Mouse (Mus musculus) liver, postnatal 0 days (tissue): ENCODE results near the gene Olfm1. TPM values are rescaled to one million over a fixed set of nuclear protein-coding genes. Genes with fewer than 3 reads are reported as not detected.

Source experiments
- ATAC-seq: fragments of 200-750 bp; cut with Nextera tagmentation; 2 replicates; pipeline ENCODE4 v1.8.0; 2017; ENCODE audit warnings: mild to moderate bottlenecking, moderate library complexity
- DNase-seq: peaks from one replicate; pipeline ENCODE4 v3.0.0-alpha.2; 2016
- H3K27ac ChIP-seq: fragments of 300-500 bp; sonication (generic); 2 replicates; pipeline ENCODE4 v1.5.1; 2014; ENCODE audit warnings: antibody characterized with exemption, moderate library complexity, mild to moderate bottlenecking, low read depth
- H3K27me3 ChIP-seq: fragments of 300-500 bp; sonication (generic); 2 replicates; pipeline ENCODE4 v1.6.1; 2014; ENCODE audit warnings: low read length, control low read depth, mixed read lengths; ENCODE audit not compliant: insufficient read depth
- H3K36me3 ChIP-seq: fragments of 300-500 bp; sonication (generic); replicated peaks from 2 replicates; pipeline ENCODE4 v1.6.1; 2014; ENCODE audit warnings: mild to moderate bottlenecking, control low read depth, low read length, moderate library complexity, mixed read lengths; ENCODE audit not compliant: insufficient read depth
- H3K4me1 ChIP-seq: fragments of 300-500 bp; sonication (generic); 2 replicates; pipeline ENCODE4 v1.6.1; 2014; ENCODE audit warnings: antibody characterized with exemption, mild to moderate bottlenecking, control low read depth; ENCODE audit not compliant: insufficient read depth
- H3K4me2 ChIP-seq: fragments of 300-500 bp; sonication (generic); 2 replicates; pipeline ENCODE4 v1.6.1; 2014; ENCODE audit warnings: low read depth, mild to moderate bottlenecking, low read length, moderate library complexity, mixed read lengths
- H3K4me3 ChIP-seq: fragments of 300-500 bp; sonication (generic); 2 replicates; pipeline ENCODE4 v1.5.1; 2014; ENCODE audit warnings: low read depth, low read length
- H3K9ac ChIP-seq: fragments of 300-500 bp; sonication (generic); replicated peaks from 2 replicates; pipeline ENCODE4 v1.6.1; 2014; ENCODE audit warnings: mild to moderate bottlenecking, moderate library complexity
- H3K9me3 ChIP-seq: fragments of 300-500 bp; sonication (generic); 2 replicates; pipeline ENCODE4 v1.6.1; 2016; ENCODE audit warnings: mild to moderate bottlenecking, control low read depth, low read length, mixed read lengths
- CTCF ChIP-seq: sonication (generic); IDR thresholded peaks from 2 replicates; pipeline ENCODE4 v1.5.1; 2016; ENCODE audit warnings: antibody characterized with exemption, low read depth
- EP300 ChIP-seq: IDR thresholded peaks from 2 replicates; pipeline ENCODE4 v1.6.1; 2016; ENCODE audit warnings: antibody characterized with exemption, low read depth, mild to moderate bottlenecking
- WGBS: fragments of 180-500 bp; shearing (Covaris S2); extraction: QIAGEN DNeasy Blood & Tissue Kit; methylation state at CpG from one replicate; pipeline ENCODE4 v1.1.7; 2014; ENCODE audit not compliant: insufficient replicate concordance; 5-methylcytosine and 5-hydroxymethylcytosine counted together
- polyA plus RNA-seq: library from polyadenylated mRNA; unstranded; fragments of >200 nt; fragmentation: Nextera tagmentation; extraction: Ambion mirVana; gene quantifications from 2 replicates; pipeline ENCODE4 v1.2.1, GENCODE M21; 2015

Olfm1 gene
- polyA plus RNA-seq, 1 experiment from 2014 or later, result 2.4 TPM

- Histone ChIP-seq H3K36me3 (no peaks in the 10 kb centered on the region), H3K27ac (no peak overlapping the region), H3K27me3 (no peaks in the 10 kb centered on the region), H3K4me1 (no peaks in the 10 kb centered on the region), H3K4me3 (no peak overlapping the region), H3K9me3 (no peaks in the 10 kb centered on the region), H3K4me2 (no peak overlapping the region), H3K9ac (no peak overlapping the region)
- WGBS, result 44% methylated on average over 2 of the region's 2 CpGs
- no peak for ATAC-seq
- no peak for DNase-seq
- TF ChIP-seq CTCF (no peak; the same call in 1 of the 2 replicates), EP300 (no peak)
Observed at GRCm38 (mm10) chr2:28221803-28222202, 29.0 kb downstream of the Olfm1 start.

- WGBS, result 54% methylated on average over 5 of the region's 5 CpGs
- H3K27me3 ChIP-seq, result no peaks in the 10 kb centered on the region
- ATAC-seq, result no peak
Observed at GRCm38 (mm10) chr2:28224819-28225218, 32.0 kb downstream of the Olfm1 start.

GRCm38 (mm10) chr2:28225906-28226305 lies 33.1 kb downstream of the Olfm1 start:
- no peaks in the 10 kb centered on the region for H3K36me3 ChIP-seq
- H3K9ac ChIP-seq, result no peak overlapping the region
- no peak overlapping the region for H3K4me3 ChIP-seq
- H3K4me2 ChIP-seq, result no peak overlapping the region
- H3K9me3 ChIP-seq, result no peaks in the 10 kb centered on the region
- no peaks in the 10 kb centered on the region for H3K4me1 ChIP-seq
- no peaks in the 10 kb centered on the region for H3K27me3 ChIP-seq
- WGBS, result 65% methylated on average over 3 of the region's 3 CpGs
- TF ChIP-seq CTCF (no peak), EP300 (no peak)
- no peak overlapping the region for H3K27ac ChIP-seq
- ATAC-seq (no peak), DNase-seq (no peak)

More at GRCm38 (mm10) chr2:28224819-28225218, 32.0 kb downstream of the Olfm1 start:
- no peak overlapping the region for H3K4me3 ChIP-seq
- H3K36me3 ChIP-seq, result no peaks in the 10 kb centered on the region
- no peaks in the 10 kb centered on the region for H3K9me3 ChIP-seq
- no peak overlapping the region for H3K27ac ChIP-seq
- DNase-seq, result no peak
- H3K9ac ChIP-seq, result no peak overlapping the region
- no peaks in the 10 kb centered on the region for H3K4me1 ChIP-seq
- TF ChIP-seq EP300 (no peak), CTCF (no peak)
- no peak overlapping the region for H3K4me2 ChIP-seq

GRCm38 (mm10) chr2:28226971-28227370 lies 34.2 kb downstream of the Olfm1 start:
- no peak overlapping the region for H3K4me2 ChIP-seq
- H3K9me3 ChIP-seq, result no peaks in the 10 kb centered on the region
- DNase-seq (no peak), ATAC-seq (no peak)
- H3K4me1 ChIP-seq, result no peaks in the 10 kb centered on the region
- no peak overlapping the region for H3K27ac ChIP-seq
- no peak overlapping the region for H3K9ac ChIP-seq
- H3K27me3 ChIP-seq, result no peaks in the 10 kb centered on the region
- H3K36me3 ChIP-seq, result no peaks in the 10 kb centered on the region
- H3K4me3 ChIP-seq, result no peak overlapping the region
- WGBS, result 73% methylated on average over 5 of the region's 5 CpGs
- no peak for TF ChIP-seq CTCF
- TF ChIP-seq EP300, result no peak

- Histone ChIP-seq H3K27me3 (no peaks in the 10 kb centered on the region), H3K9ac (no peak overlapping the region), H3K4me3 (no peak overlapping the region), H3K27ac (no peak overlapping the region), H3K36me3 (no peaks in the 10 kb centered on the region), H3K9me3 (no peaks in the 10 kb centered on the region), H3K4me2 (no peak overlapping the region), H3K4me1 (no peaks in the 10 kb centered on the region)
- TF ChIP-seq CTCF, result no peak
- TF ChIP-seq EP300, result no peak
- ATAC-seq (no peak), DNase-seq (no peak)
- WGBS, result 59% methylated on average over 8 of the region's 8 CpGs
Observed at GRCm38 (mm10) chr2:28227589-28228191, 34.9 kb downstream of the Olfm1 start.

GRCm38 (mm10) chr2:28228364-28228763 lies 35.6 kb downstream of the Olfm1 start:
- Histone ChIP-seq H3K27me3 (no peaks in the 10 kb centered on the region), H3K36me3 (no peaks in the 10 kb centered on the region), H3K27ac (no peak overlapping the region), H3K4me3 (no peak overlapping the region), H3K9ac (no peak overlapping the region), H3K4me2 (no peak overlapping the region), H3K9me3 (no peaks in the 10 kb centered on the region), H3K4me1 (no peaks in the 10 kb centered on the region)
- no peak for DNase-seq
- TF ChIP-seq EP300, result no peak
- TF ChIP-seq CTCF, result no peak
- 76% methylated on average over 4 of the region's 4 CpGs for WGBS
- ATAC-seq, result no peak
